Mouse (Mus musculus): ENCODE results near the gene Nfkbil1. TPM values are rescaled to one million over a fixed set of nuclear protein-coding genes. Genes with fewer than 3 reads are reported as not detected.
A peak's percentile ranks its signal among the peaks of the same experiment; 100 is the strongest.

Gene Nfkbil1
- polyA plus RNA-seq, 1 experiment from 2014 or later, result 16.8 TPM

- DNase-seq (ENCODE audit: low spot score), result peak; percentile 85
Observed at GRCm38 (mm10) chr17:35204494-35205379, 30.9 kb downstream of the Nfkbil1 start, which contains the start of gene Lta. Lta (minus strand) TSS chr17:35205351.

GRCm38 (mm10) chr17:35202442-35202841 lies 33.1 kb downstream of the Nfkbil1 start:
- no peak for DNase-seq (ENCODE audit: low spot score)

GRCm38 (mm10) chr17:35201787-35202186 lies 33.8 kb downstream of the Nfkbil1 start, which contains the start of gene Tnf:
Tnf (minus strand) TSS chr17:35202007.
- DNase-seq (ENCODE audit: low spot score), result peak; percentile 48

GRCm38 (mm10) chr17:35201128-35201527 lies 34.5 kb downstream of the Nfkbil1 start:
- DNase-seq (ENCODE audit: low spot score), result no peak

GRCm38 (mm10) chr17:35200398-35200797 lies 35.2 kb downstream of the Nfkbil1 start:
- DNase-seq (ENCODE audit: low spot score), result peak; percentile 93

- DNase-seq (ENCODE audit: low spot score), result no peak
Observed at GRCm38 (mm10) chr17:35198946-35199345, 36.6 kb downstream of the Nfkbil1 start.

- DNase-seq (ENCODE audit: low spot score), result no peak
Observed at GRCm38 (mm10) chr17:35198029-35198428, 37.6 kb downstream of the Nfkbil1 start.

- DNase-seq (ENCODE audit: low spot score), result peak; percentile 67
Observed at GRCm38 (mm10) chr17:35197126-35197525, 38.5 kb downstream of the Nfkbil1 start.

- DNase-seq (ENCODE audit: low spot score), result peak; percentile 35
Observed at GRCm38 (mm10) chr17:35196321-35196641, 39.3 kb downstream of the Nfkbil1 start.

- peak; percentile 95 for DNase-seq (ENCODE audit: low spot score)
Observed at GRCm38 (mm10) chr17:35195631-35196320, 39.8 kb downstream of the Nfkbil1 start.

- DNase-seq (ENCODE audit: low spot score), result peak; percentile 31
Observed at GRCm38 (mm10) chr17:35194844-35195630, 40.6 kb downstream of the Nfkbil1 start.

- peak; percentile 90 for DNase-seq (ENCODE audit: low spot score)
Observed at GRCm38 (mm10) chr17:35193881-35194843, 41.4 kb downstream of the Nfkbil1 start, which contains the start of gene Ltb. Ltb (plus strand) TSS chr17:35194439.

- no peak for DNase-seq (ENCODE audit: low spot score)
Observed at GRCm38 (mm10) chr17:35192924-35193323, 42.7 kb downstream of the Nfkbil1 start.

GRCm38 (mm10) chr17:35191723-35192122 lies 43.9 kb downstream of the Nfkbil1 start:
- no peak for DNase-seq (ENCODE audit: low spot score)

GRCm38 (mm10) chr17:35190096-35190495 lies 45.5 kb downstream of the Nfkbil1 start:
- DNase-seq (ENCODE audit: low spot score), result peak; percentile 73

- DNase-seq (ENCODE audit: low spot score), result peak; percentile 33
Observed at GRCm38 (mm10) chr17:35189186-35189585, 46.4 kb downstream of the Nfkbil1 start.

GRCm38 (mm10) chr17:35187959-35188610 lies 47.5 kb downstream of the Nfkbil1 start, which contains the start of gene Lst1:
Lst1 (minus strand) TSS chr17:35188439.
- no peak for DNase-seq (ENCODE audit: low spot score)

- no peak for DNase-seq (ENCODE audit: low spot score)
Observed at GRCm38 (mm10) chr17:35187345-35187744, 48.2 kb downstream of the Nfkbil1 start.

- peak; percentile 71 for DNase-seq (ENCODE audit: low spot score)
Observed at GRCm38 (mm10) chr17:35186681-35187080, 48.9 kb downstream of the Nfkbil1 start.

Data from thymus, postnatal 0 days (tissue).